In the genomic region with DNA sequence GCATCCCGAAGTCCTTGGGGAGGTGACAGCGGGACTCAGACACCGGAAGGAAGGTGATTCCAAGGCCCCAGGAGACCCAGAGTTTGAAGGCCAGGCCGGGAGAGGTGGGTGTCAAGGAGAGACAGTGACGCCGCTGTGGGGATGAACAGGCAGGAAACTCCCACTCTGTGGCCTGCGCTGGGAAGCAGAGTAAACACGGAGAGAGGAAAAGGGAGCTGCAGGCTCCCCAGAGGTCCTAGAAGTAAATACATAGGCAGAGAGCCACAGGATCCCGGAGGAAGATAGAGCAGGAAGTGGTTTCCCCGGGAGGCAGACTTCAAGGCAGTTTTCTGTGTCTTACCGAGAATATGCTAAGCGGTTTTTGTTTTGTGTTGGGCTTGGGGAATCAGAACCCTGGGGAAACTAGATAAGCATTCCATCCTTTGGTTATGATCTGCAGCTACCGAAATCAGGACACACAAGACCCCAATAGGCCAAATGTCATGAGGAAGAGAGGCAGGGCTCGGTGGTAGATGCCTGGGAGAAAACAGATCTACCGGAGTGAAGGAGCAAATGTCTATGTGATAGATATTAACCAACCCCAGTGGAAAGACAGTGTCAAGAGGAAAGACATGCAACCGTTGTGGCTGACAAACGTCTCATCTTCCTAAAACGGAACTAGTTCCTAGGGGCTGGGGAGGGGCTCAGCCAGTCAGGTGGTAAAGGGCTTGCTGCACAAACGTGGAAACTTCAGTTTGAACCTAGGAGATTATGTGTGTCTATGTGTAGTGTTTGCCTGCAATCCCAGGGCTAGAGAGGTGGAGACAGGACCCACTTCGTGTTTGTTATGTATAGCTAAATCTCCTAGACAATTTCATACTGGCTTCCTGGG, we compare ENCODE assay signal across 1 mouse cellular context.
TF ChIP-seq lines count a peak whose summit lies in the region.

No protein-coding gene starts in this region.

TF ChIP-seq in CH12.LX, 34 proteins besides CTCF, POLR2A, EP300 and RAD21:
- TF ChIP-seq USF1 (IDR thresholded peaks at IDR 0.05; ENCODE audit: low read depth, low read length) (peak; percentile 25; the same call in 1 of the 2 replicates), HCFC1 (IDR thresholded peaks at IDR 0.05; ENCODE audit: low read depth, low read length) (no peak), MYC (IDR thresholded peaks at IDR 0.05; ENCODE audit: low read depth, low read length) (no peak), CHD2 (IDR thresholded peaks at IDR 0.05; ENCODE audit: low read length) (no peak), POLR2AphosphoS2 (IDR thresholded peaks at IDR 0.05; ENCODE audit: low read depth, low read length) (no peak), GABPA (IDR thresholded peaks at IDR 0.05; ENCODE audit: insufficient replicate concordance, low read depth, low read length) (no peak), MXI1 (IDR thresholded peaks at IDR 0.05; ENCODE audit: low read depth, low read length) (peak; percentile 62; the same call in 1 of the 2 replicates), IRF4 (IDR thresholded peaks at IDR 0.05; ENCODE audit: low read depth, low read length) (peak; percentile 59), ELF1 (IDR thresholded peaks at IDR 0.05; ENCODE audit: low read depth, low read length) (0 out of 2 replicates have a peak, but pooled peaks have one; percentile 24), TBP (conservative IDR thresholded peaks at IDR 0.05; ENCODE audit: low read depth, low read length) (no peak; the same call in 1 of the 2 replicates), SMC3 (IDR thresholded peaks at IDR 0.05; ENCODE audit: low read depth, low read length) (no peak), NELFE (IDR thresholded peaks at IDR 0.05; ENCODE audit: low read depth, low read length) (no peak), MEF2A (IDR thresholded peaks at IDR 0.05; ENCODE audit: borderline replicate concordance, low read depth, low read length) (peak; percentile 34; the same call in 1 of the 2 replicates), TCF12 (IDR thresholded peaks at IDR 0.05; ENCODE audit: low read depth, low read length) (peak; percentile 40; the same call in 1 of the 2 replicates), CHD1 (IDR thresholded peaks at IDR 0.05; ENCODE audit: low read depth, low read length) (no peak), BHLHE40 (IDR thresholded peaks at IDR 0.05; ENCODE audit: low read depth, low read length) (no peak), RCOR1 (conservative IDR thresholded peaks at IDR 0.05; ENCODE audit: low read depth, low read length) (no peak), MAX (IDR thresholded peaks at IDR 0.05; ENCODE audit: low read length) (peak; percentile 16; the same call in 1 of the 2 replicates)
